Mouse (Mus musculus): ENCODE data around the gene Serpinh1.

Serpinh1 gene

GRCm38 (mm10) chr7:99352526-99353400, at the start of gene Serpinh1:
Gene Serpinh1, minus strand, starts transcription at chr7:99353239.
- peak in 1 of 2 experiments; percentile 25 for DNase-seq (ENCODE audit: low spot score in 2 of 2)

GRCm38 (mm10) chr7:99402477-99402876, 49.4 kb upstream of the Serpinh1 start:
- no peak for DNase-seq (ENCODE audit: low spot score in 2 of 2)

GRCm38 (mm10) chr7:99401373-99401772, 48.3 kb upstream of the Serpinh1 start:
- no peak for DNase-seq (ENCODE audit: low spot score in 2 of 2)

- DNase-seq (ENCODE audit: low spot score in 2 of 2) = no peak
Measured at GRCm38 (mm10) chr7:99396994-99397659, 44.1 kb upstream of the Serpinh1 start.

- no peak for DNase-seq (ENCODE audit: low spot score in 2 of 2)
Measured at GRCm38 (mm10) chr7:99395908-99396616, 43.0 kb upstream of the Serpinh1 start.

GRCm38 (mm10) chr7:99395385-99395784, 42.3 kb upstream of the Serpinh1 start:
- no peak for DNase-seq (ENCODE audit: low spot score in 2 of 2)

- DNase-seq (ENCODE audit: low spot score in 2 of 2) = peak; percentile 62 to 69
Measured at GRCm38 (mm10) chr7:99393711-99394325, 40.8 kb upstream of the Serpinh1 start.

- DNase-seq (ENCODE audit: low spot score in 2 of 2) = no peak
Measured at GRCm38 (mm10) chr7:99392696-99393095, 39.7 kb upstream of the Serpinh1 start.

GRCm38 (mm10) chr7:99390559-99390958, 37.5 kb upstream of the Serpinh1 start:
- DNase-seq (ENCODE audit: low spot score in 2 of 2) = no peak

GRCm38 (mm10) chr7:99387356-99387755, 34.3 kb upstream of the Serpinh1 start:
- DNase-seq (ENCODE audit: low spot score in 2 of 2) = no peak

- no peak for DNase-seq (ENCODE audit: low spot score in 2 of 2)
Measured at GRCm38 (mm10) chr7:99386811-99387210, 33.8 kb upstream of the Serpinh1 start.

- no peak for DNase-seq (ENCODE audit: low spot score in 2 of 2)
Measured at GRCm38 (mm10) chr7:99386030-99386429, 33.0 kb upstream of the Serpinh1 start.

GRCm38 (mm10) chr7:99384101-99384611, 31.1 kb upstream of the Serpinh1 start:
- DNase-seq (ENCODE audit: low spot score in 2 of 2) = no peak

GRCm38 (mm10) chr7:99383246-99383645, 30.2 kb upstream of the Serpinh1 start:
- no peak for DNase-seq (ENCODE audit: low spot score in 2 of 2)

- peak in 1 of 2 experiments; percentile 14 for DNase-seq (ENCODE audit: low spot score in 2 of 2)
Measured at GRCm38 (mm10) chr7:99382088-99383000, 29.3 kb upstream of the Serpinh1 start.

GRCm38 (mm10) chr7:99381214-99382087, 28.4 kb upstream of the Serpinh1 start, which contains the start of gene Gdpd5:
Gene Gdpd5, plus strand, starts transcription at chr7:99381414.
- DNase-seq (ENCODE audit: low spot score in 2 of 2) = peak; percentile 98 to 99

- peak; percentile 54 to 56 for DNase-seq (ENCODE audit: low spot score in 2 of 2)
Measured at GRCm38 (mm10) chr7:99380491-99381213, 27.6 kb upstream of the Serpinh1 start.

- DNase-seq (ENCODE audit: low spot score in 2 of 2) = no peak
Measured at GRCm38 (mm10) chr7:99378870-99379269, 25.8 kb upstream of the Serpinh1 start.

- peak; percentile 88 to 90 for DNase-seq (ENCODE audit: low spot score in 2 of 2)
Measured at GRCm38 (mm10) chr7:99375455-99375854, 22.4 kb upstream of the Serpinh1 start.

Data from right cerebral cortex, adult 2 months (tissue).